35 mouse cellular contexts compared by ENCODE assay signal in genomic region chr1:184861551-184861950, GRCm38 (mm10). TPM values are rescaled to one million over a fixed set of nuclear protein-coding genes. Genes with fewer than 3 reads are reported as not detected.
DNase-seq lines count a peak whose midpoint lies in the region; ATAC-seq and TF ChIP-seq lines count a peak whose summit lies in the region.
"Had no signal": no experiment of that assay in that cellular context is flagged by ENCODE, and none has a peak within 500 bp of the region (broad histone marks: within the 10 kb centered on the region; RNA-seq: fewer than 3 reads in every experiment).

No protein-coding gene starts in this region.

- H3K4me2 ChIP-seq in intestine, postnatal 0 days (replicated peaks; ENCODE audit: low read depth) = no peak overlapping the region
- H3K4me2 ChIP-seq in stomach, postnatal 0 days (replicated peaks; ENCODE audit: low read depth) = no peak overlapping the region
- H3K4me2 ChIP-seq: embryonic facial prominence, embryonic 13.5 days; liver, embryonic 13.5 days; midbrain, embryonic 12.5 days; neural tube, embryonic 12.5 days had no signal

- WGBS in intestine, postnatal 0 days = 31% methylated on average over 2 of the region's 2 CpGs
- WGBS in stomach, postnatal 0 days = 52% methylated on average over 2 of the region's 2 CpGs

- DNase-seq in Patski (ENCODE audit: low read depth, low spot score) = no peak
- DNase-seq in stomach, postnatal 0 days (ENCODE audit: low spot score) = peak; percentile 39
- no peak for DNase-seq in left cerebral cortex, postnatal 36 days (ENCODE audit: low spot score in 2 of 2)
- no peak for DNase-seq in layer of hippocampus, adult 8-10 months (ENCODE audit: low spot score in 2 of 2)
- no peak for DNase-seq in gastrocnemius, postnatal 4 days (ENCODE audit: low spot score in 2 of 2)
- DNase-seq: adrenal gland, postnatal 14 days; B cell, adult 2 months; cerebellum, adult 11-12 months; cerebellum, adult 9-11 months; forebrain, postnatal 0 days; kidney, adult 11 months; kidney, postnatal 10 days; left cerebral cortex, postnatal 4 days; liver, embryonic 13.5 days; lung, adult 18-20 months; lung, postnatal 4 days; right cerebral cortex, adult 18-20 months; thymus, postnatal 25 days had no signal

- TF ChIP-seq CTCF in C2C12 (IDR thresholded peaks at IDR 0.05; ENCODE audit: control insufficient read depth, insufficient read depth, insufficient read length) = no peak
- TF ChIP-seq CTCF in Patski (IDR thresholded peaks at IDR 0.05) = no peak
- TF ChIP-seq CTCF in intestine, postnatal 0 days (IDR thresholded peaks at IDR 0.05; ENCODE audit: low read depth) = no peak
- TF ChIP-seq CTCF in stomach, postnatal 0 days (IDR thresholded peaks at IDR 0.05; ENCODE audit: low read depth) = no peak

- H3K27me3 ChIP-seq in C2C12 (ENCODE audit: control insufficient read depth, insufficient read depth, insufficient read length) = no peaks in the 10 kb centered on the region
- H3K27me3 ChIP-seq in Patski = no peaks in the 10 kb centered on the region
- no peaks in the 10 kb centered on the region for H3K27me3 ChIP-seq in intestine, postnatal 0 days (replicated peaks; ENCODE audit: control insufficient read depth, insufficient read depth, low read length)
- H3K27me3 ChIP-seq in stomach, postnatal 0 days (ENCODE audit: control insufficient read depth, insufficient read depth, low read length) = no peaks in the 10 kb centered on the region
- H3K27me3 ChIP-seq: CH12.LX; embryonic facial prominence, embryonic 13.5 days; liver, embryonic 13.5 days had no signal

- H3K9ac ChIP-seq in intestine, postnatal 0 days (ENCODE audit: low read depth, low read length) = no peak overlapping the region
- H3K9ac ChIP-seq in stomach, postnatal 0 days (ENCODE audit: low read length) = no peak overlapping the region
- H3K9ac ChIP-seq: embryonic facial prominence, embryonic 13.5 days; forebrain, postnatal 0 days; liver, embryonic 13.5 days; midbrain, embryonic 12.5 days; neural tube, embryonic 12.5 days had no signal

- CTCF ChIA-PET in Patski (lab: Charles Lee) = no interaction called here

- no peaks in the 10 kb centered on the region for H3K36me3 ChIP-seq in C2C12 (ENCODE audit: control insufficient read depth, insufficient read depth)
- H3K36me3 ChIP-seq in intestine, postnatal 0 days (ENCODE audit: control insufficient read depth, insufficient read depth) = no peaks in the 10 kb centered on the region
- H3K36me3 ChIP-seq in stomach, postnatal 0 days (ENCODE audit: control insufficient read depth, insufficient read depth, low read length) = no peaks in the 10 kb centered on the region
- H3K36me3 ChIP-seq: embryonic facial prominence, embryonic 13.5 days; forebrain, embryonic 10.5 days; liver, embryonic 13.5 days; midbrain, embryonic 12.5 days; neural tube, embryonic 12.5 days had no signal

- peaks cover 4% of the 10 kb centered on the region; the same call in 1 of the 2 replicates for H3K4me1 ChIP-seq in intestine, postnatal 0 days (replicated peaks; ENCODE audit: control insufficient read depth, insufficient read depth, low read length)
- peaks cover 5% of the 10 kb centered on the region; the same call in 1 of the 2 replicates for H3K4me1 ChIP-seq in stomach, postnatal 0 days (replicated peaks; ENCODE audit: control insufficient read depth, insufficient read depth)
- H3K4me1 ChIP-seq: embryonic facial prominence, embryonic 13.5 days; megakaryocyte, embryonic 14.5 days; midbrain, embryonic 12.5 days had no signal

- peak; percentile 41 for ATAC-seq in Patski
- ATAC-seq in intestine, postnatal 0 days = peak; percentile 71
- ATAC-seq in stomach, postnatal 0 days (ENCODE audit: low FRiP score, low TSS enrichment) = peak; percentile 82
- ATAC-seq: forebrain, postnatal 0 days; hindbrain, embryonic 16.5 days; lung, postnatal 0 days had no signal

- POLR2A ChIA-PET in Patski (lab: Charles Lee) = no interaction called here

- no peak overlapping the region for H3K4me3 ChIP-seq in C2C12 (ENCODE audit: insufficient read depth, poor library complexity, severe bottlenecking)
- H3K4me3 ChIP-seq in intestine, postnatal 0 days (ENCODE audit: low read depth, low read length) = no peak overlapping the region
- no peak overlapping the region for H3K4me3 ChIP-seq in stomach, postnatal 0 days (ENCODE audit: low read depth, low read length)
- H3K4me3 ChIP-seq: embryonic facial prominence, embryonic 13.5 days; forebrain, embryonic 10.5 days; left cerebral cortex, adult 2 months; liver, embryonic 13.5 days; megakaryocyte, embryonic 14.5 days; midbrain, embryonic 12.5 days; myocyte; neural tube, embryonic 12.5 days had no signal

- no peak overlapping the region for H3ac ChIP-seq in C2C12 (ENCODE audit: control insufficient read depth, insufficient read length, low read depth)

- intact Hi-C loops in left cerebral cortex, postnatal 36 days (cut with DNase I) = no loop called here

- no peak overlapping the region for H3K27ac ChIP-seq in intestine, postnatal 0 days (ENCODE audit: low read depth, low read length)
- 0 out of 2 replicates have a peak overlapping the region, but pooled peaks have one; percentile 49 for H3K27ac ChIP-seq in stomach, postnatal 0 days (replicated peaks)
- H3K27ac ChIP-seq: embryonic facial prominence, embryonic 13.5 days; liver, embryonic 13.5 days; midbrain, embryonic 12.5 days; neural tube, embryonic 12.5 days had no signal

- no peaks in the 10 kb centered on the region for H3K79me3 ChIP-seq in C2C12 (ENCODE audit: low read depth)

- no peak for TF ChIP-seq EP300 in stomach, postnatal 0 days (optimal IDR thresholded peaks at IDR 0.05)

- H3K79me2 ChIP-seq in C2C12 (ENCODE audit: control insufficient read depth, insufficient read depth) = no peaks in the 10 kb centered on the region

- in situ Hi-C loops in Patski (cut with MboI; ENCODE audit: low pct_unique_long_range_greater_than_20kb) = no loop called here

- H3K9me3 ChIP-seq in intestine, postnatal 0 days (ENCODE audit: control insufficient read depth) = no peaks in the 10 kb centered on the region
- H3K9me3 ChIP-seq in stomach, postnatal 0 days (ENCODE audit: control insufficient read depth, low read length) = no peaks in the 10 kb centered on the region
- H3K9me3 ChIP-seq: embryonic facial prominence, embryonic 13.5 days; forebrain, embryonic 10.5 days; liver, embryonic 13.5 days; midbrain, embryonic 12.5 days; neural tube, embryonic 12.5 days had no signal

TF ChIP-seq in C2C12, 6 proteins besides CTCF, POLR2A, EP300 and RAD21:
- no peak for TF ChIP-seq USF1 (IDR thresholded peaks at IDR 0.05; ENCODE audit: low read depth)
- TF ChIP-seq FOSL1 (IDR thresholded peaks at IDR 0.05; ENCODE audit: insufficient read depth, low read length, poor library complexity, severe bottlenecking) = peak; percentile 49
- no peak for TF ChIP-seq MYOD1 (IDR thresholded peaks at IDR 0.05; ENCODE audit: control insufficient read depth, insufficient read length, low read depth)

RNA-seq across cellular contexts. Expression of gene Marc2, which starts 15.3 kb away (rescaled TPM):
- polyA plus RNA-seq in C2C12 (2012; fragmentation: generic; extraction: Trizol) = 56.9 TPM
- 251 TPM for polyA plus RNA-seq in Patski (2021)
- 555 and 620 TPM in 2 replicates for polyA plus RNA-seq in intestine, postnatal 0 days (2015; fragmentation: Nextera tagmentation; extraction: Ambion mirVana)
- polyA plus RNA-seq in stomach, postnatal 0 days (2015; fragmentation: Nextera tagmentation; extraction: Ambion mirVana) = 197 and 217 TPM in 2 replicates
- 100 to 1,000 TPM; 156 to 164 TPM for total RNA-seq in left cerebral cortex, postnatal 36 days (2021)
- total RNA-seq in layer of hippocampus, adult 8-10 months (2022) = 100 to 1,000 TPM; 104 to 131 (median 119) TPM
- 100 to 1,000 TPM; 187 to 191 TPM for total RNA-seq in gastrocnemius, postnatal 4 days (2021)

RNA-seq across cellular contexts. Expression of gene C130074G19Rik, which starts 21.5 kb away (rescaled TPM):
- polyA plus RNA-seq in C2C12 (2012; fragmentation: generic; extraction: Trizol) (not detected), Patski (2021) (0.17 TPM)
- polyA plus RNA-seq in intestine, postnatal 0 days (2015; fragmentation: Nextera tagmentation; extraction: Ambion mirVana) = 6.3 and 6.4 TPM in 2 replicates
- 1.9 TPM in 2 replicates for polyA plus RNA-seq in stomach, postnatal 0 days (2015; fragmentation: Nextera tagmentation; extraction: Ambion mirVana)
- 10 to 100 TPM; 39.6 to 50.5 TPM for total RNA-seq in left cerebral cortex, postnatal 36 days (2021)
- total RNA-seq in layer of hippocampus, adult 8-10 months (2022) = 1 to 10 TPM; 7.2 to 8.9 (median 8.4) TPM
- total RNA-seq in gastrocnemius, postnatal 4 days (2021) = 10 to 100 TPM; 28.7 to 30.8 TPM
- total RNA-seq: CH12.LX; common myeloid progenitor, adult 5-6 weeks; granulocyte monocyte progenitor cell, adult 5-6 weeks had no signal

RNA-seq across cellular contexts. Expression of gene Marc1, which starts 50.4 kb away (rescaled TPM):
- polyA plus RNA-seq in C2C12 (2012; fragmentation: generic; extraction: Trizol) (0.01 TPM), Patski (2021) (not detected)
- polyA plus RNA-seq in intestine, postnatal 0 days (2015; fragmentation: Nextera tagmentation; extraction: Ambion mirVana) = 1.5 and 1.6 TPM in 2 replicates
- polyA plus RNA-seq in stomach, postnatal 0 days (2015; fragmentation: Nextera tagmentation; extraction: Ambion mirVana) = 0.32 and 0.65 TPM in 2 replicates
- under 1 TPM in 1 of 2 experiments, not detected in 1; 0.18 TPM for total RNA-seq in left cerebral cortex, postnatal 36 days (2021)
- total RNA-seq in layer of hippocampus, adult 8-10 months (2022) = under 1 TPM in 1 of 4 experiments, not detected in 3; 0.19 TPM
- total RNA-seq in gastrocnemius, postnatal 4 days (2021) = under 1 TPM in 1 of 2 experiments, not detected in 1; 0.83 TPM
- total RNA-seq: CH12.LX; common myeloid progenitor, adult 5-6 weeks; granulocyte monocyte progenitor cell, adult 5-6 weeks; heart, postnatal 25 days; layer of hippocampus, postnatal 10 days had no signal
- polyA plus RNA-seq: embryonic facial prominence, embryonic 13.5 days; forebrain, embryonic 10.5 days; heart, embryonic 14.5 days; myocyte had no signal
